Mouse (Mus musculus) heart, postnatal 4 days (tissue): ENCODE measurements around the gene Sox15. TPM values are rescaled to one million over a fixed set of nuclear protein-coding genes. Genes with fewer than 3 reads are reported as not detected.
"Not testable (repeated sequence)": the region's sequence is repeated elsewhere in the genome, so short reads cannot be mapped to it uniquely, and the experiment has no call there.

Experiments
- DNase-seq: peaks from one replicate; pipeline ENCODE4 v3.0.0; 2021
- total RNA-seq, 2 experiments: library from RNA; stranded (reverse); gene quantifications; 2 replicates each; pipeline ENCODE4 v1.2.3; 2021

Gene Sox15
- total RNA-seq, 2 experiments from 2014 or later, result not detected

- DNase-seq, result no peak
These were observed 25.2 kb downstream of the Sox15 start for GRCm38 (mm10) chr11:69680136-69680855.

DNA sequence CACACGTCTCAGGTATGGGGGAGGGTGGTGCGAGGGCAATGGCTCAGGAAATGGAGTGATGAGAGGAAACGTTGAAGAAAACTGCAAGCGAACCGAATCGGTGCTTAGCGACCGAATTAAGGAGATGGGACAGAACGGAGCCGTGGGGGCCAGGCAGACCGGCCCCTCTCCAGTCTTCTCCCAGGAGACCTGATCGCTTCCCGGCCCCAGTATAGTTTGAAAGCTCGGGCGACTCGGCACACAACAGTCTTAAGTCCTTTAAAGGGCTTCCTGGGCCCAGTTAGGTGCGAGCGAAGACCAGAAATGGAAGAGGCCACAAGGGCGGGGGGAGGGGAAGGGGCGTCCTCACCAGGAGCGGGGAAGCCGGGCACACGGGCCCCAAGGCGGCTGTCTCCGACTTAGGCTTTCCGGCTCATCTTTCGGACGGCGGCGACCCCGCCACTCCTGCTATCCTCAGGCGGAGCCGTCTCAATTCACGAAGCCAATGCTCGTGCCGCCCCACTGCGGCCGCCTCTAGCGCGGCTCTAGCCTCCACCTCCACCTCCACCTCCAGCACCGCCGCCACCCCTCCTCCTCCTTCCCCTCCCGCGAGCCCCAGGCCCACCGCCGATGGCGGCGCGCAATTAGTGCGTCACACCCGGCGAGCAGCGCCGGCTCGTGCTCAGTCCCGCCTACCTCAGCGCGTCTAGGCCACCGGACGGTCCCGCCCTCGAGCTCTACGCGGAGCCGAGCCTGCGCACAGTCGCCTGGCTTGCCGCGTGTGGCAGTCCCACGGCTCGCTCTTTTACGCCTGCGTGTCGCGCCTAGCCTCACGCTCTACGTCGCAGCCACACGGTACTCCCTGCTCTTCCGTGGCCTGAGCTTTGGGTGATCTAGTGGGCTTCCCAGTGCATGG is 26.4 kb downstream of the Sox15 start, which contains the start of gene Senp3:
TSS of gene Senp3 (minus strand) at position 771 of the 895 bp plus-strand sequence.
- DNase-seq, result peak; percentile 97

DNA sequence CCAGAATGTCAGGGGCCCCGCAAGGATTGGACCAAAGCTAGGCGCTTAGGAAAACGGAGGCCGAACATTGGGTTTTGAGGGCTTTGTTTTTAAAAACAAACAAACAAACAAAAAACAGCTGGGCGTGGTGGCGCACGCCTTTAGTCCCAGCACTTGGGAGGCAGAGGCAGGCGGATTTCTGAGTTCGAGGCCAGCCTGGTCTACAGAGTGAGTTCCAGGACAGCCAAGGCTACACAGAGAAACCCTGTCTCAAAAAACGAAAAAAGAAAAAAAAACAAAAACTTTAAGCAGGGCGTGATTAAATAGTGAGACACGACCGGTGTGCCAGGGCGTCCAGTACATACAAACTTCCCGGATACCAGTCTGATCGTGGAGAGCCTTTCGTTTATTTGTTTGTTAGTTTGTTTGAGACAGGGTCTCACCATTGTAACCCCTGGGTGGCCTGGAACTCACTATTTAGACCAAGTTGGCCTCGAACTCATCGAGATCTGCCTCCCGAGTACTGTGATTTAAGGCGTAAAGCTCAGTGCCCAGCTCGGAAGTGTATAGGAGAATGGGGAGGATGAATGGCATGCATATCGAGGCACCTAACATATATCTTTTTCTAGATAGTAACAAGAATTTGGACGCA is 27.2 kb downstream of the Sox15 start:
- peak; percentile 22 for DNase-seq

GRCm38 (mm10) chr11:69682840-69683533 is 27.9 kb downstream of the Sox15 start:
- DNase-seq, result peak; percentile 96

DNA sequence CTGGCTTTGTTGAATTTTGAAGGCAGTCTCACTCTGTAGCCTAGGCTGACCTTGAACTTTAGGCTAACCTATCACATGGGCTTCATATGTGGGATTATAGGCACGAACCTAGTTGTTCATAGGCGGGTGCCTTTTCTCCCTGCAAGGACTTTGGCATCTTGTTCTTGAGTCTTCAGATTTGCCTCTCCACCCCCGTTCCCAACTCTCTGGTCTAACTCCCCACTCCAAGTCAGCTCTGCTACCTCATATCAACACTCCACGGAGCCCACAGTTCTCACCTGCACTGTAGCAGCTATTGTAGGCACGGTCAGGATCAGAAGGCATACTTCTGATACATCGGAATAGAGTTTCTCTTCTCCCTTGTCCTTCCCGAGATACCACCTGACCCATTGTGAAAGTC is 28.5 kb downstream of the Sox15 start:
- no peak for DNase-seq

- DNase-seq, result peak; percentile 27
These were observed 29.1 kb downstream of the Sox15 start for GRCm38 (mm10) chr11:69684128-69684745.

DNA sequence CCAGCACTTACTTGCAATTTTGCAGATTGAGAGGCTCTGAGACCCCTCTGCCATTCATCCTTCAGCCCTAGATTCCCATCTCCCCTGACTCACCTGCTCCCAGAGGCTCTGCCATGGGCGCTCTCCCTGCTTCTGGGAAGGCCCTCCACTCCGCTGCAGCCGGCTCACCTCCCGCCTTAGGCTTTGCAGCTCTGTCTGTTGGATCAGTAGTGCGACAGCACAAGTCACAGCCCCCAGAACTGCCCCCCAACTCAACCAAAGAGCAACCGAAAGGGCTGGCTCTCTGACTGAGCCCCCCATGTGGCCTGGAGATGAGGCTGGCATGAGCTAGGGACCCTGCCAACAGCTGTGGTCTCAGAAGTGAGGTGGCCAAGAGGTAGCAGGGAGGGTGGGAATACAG is 29.8 kb downstream of the Sox15 start:
- no peak for DNase-seq

- peak; percentile 77 for DNase-seq
These were observed 30.5 kb downstream of the Sox15 start, which contains the start of gene Tnfsf13 for GRCm38 (mm10) chr11:69685526-69686148. Tnfsf13 (minus strand) TSS chr11:69685784.

DNA sequence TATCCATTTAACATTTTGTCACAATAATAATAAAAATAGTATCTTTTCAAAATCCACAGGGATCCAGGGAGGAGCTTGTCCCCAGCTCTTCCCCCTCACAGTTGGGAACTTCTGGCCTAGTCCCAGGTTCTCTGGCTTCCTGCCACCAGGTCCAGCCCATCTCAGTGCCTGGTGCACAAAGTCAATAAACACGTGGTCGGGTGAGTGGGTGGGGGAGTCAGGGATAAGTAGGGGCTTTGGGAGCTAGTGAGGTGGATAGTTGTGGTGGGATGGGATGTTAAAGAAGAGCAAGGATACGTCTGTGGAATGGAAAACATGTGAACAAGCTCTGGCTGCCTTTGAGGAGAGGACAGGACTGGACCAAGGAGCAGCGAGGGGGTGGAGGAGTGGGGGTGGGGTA is 31.3 kb downstream of the Sox15 start:
- peak; percentile 90 for DNase-seq

DNA sequence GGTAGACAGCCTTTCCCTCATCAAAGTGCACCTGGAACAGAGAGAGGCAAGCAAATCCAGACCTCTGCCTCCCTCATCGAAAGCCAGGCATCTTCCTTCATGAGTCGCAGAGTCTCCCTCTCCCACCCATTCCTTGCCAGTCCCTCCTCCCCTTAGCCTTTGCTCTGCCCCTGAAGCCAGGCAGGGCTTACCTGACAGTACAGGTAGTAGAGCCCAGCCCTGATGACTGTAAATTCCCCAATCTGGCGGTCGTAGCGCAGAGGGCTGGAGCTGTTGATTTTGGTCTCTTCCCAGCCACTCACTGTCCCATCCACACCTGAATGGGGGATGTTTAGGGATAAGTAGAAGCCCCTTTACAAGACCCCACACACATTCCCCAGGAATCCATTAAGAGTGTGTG is 31.9 kb downstream of the Sox15 start:
- no peak for DNase-seq

DNA sequence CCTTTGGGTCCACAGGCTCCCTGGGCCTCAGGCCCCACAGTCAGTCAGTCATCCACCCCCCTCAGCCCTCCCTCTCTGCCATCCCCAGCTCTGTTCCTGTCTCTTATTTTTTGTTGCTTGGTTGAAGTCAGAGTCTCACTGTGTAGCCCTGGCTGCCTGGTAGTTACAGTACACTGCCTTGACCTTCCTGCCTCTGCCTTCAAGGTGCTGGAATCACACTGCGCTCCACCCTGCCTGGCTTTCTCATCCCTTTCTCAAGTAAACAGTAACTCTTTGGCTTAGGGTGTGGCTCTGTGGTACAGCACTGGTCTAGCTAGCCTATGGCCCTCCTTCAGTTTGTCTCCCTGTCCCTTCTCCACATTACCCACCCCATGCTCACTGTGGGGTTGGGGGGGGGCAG is 34.8 kb downstream of the Sox15 start:
- no peak for DNase-seq

DNA sequence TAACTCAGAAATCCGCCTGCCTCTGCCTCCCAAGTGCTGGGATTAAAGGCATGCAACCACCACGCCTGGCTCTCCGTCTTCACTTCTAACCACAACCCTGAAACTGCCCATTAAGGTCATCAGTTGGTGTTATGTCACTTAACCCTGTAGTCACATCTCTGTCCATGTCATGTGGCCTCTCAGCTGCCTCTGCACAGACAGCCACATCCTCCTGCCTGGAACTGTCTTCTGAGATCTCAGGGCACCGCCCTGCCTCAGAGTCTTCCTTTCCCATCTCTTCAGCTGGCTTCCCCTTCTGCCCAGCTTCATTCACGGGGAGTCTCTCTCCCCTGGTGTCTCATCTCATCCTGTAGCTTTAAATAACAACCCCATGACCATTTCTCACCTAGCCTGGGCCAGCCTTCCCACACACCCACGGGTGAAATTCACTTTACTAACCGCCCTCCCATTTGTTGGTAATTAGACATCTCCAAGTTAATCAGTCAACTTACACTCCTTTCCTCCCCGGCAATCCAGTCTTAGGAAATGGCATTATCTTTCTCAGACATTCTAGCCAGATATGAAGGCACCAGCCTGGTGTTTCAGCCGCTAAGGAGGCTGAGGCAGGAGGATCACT is 37.2 kb downstream of the Sox15 start:
- no peak for DNase-seq

- DNase-seq, result no peak
These were observed 37.7 kb downstream of the Sox15 start for GRCm38 (mm10) chr11:69692863-69693262.

DNA sequence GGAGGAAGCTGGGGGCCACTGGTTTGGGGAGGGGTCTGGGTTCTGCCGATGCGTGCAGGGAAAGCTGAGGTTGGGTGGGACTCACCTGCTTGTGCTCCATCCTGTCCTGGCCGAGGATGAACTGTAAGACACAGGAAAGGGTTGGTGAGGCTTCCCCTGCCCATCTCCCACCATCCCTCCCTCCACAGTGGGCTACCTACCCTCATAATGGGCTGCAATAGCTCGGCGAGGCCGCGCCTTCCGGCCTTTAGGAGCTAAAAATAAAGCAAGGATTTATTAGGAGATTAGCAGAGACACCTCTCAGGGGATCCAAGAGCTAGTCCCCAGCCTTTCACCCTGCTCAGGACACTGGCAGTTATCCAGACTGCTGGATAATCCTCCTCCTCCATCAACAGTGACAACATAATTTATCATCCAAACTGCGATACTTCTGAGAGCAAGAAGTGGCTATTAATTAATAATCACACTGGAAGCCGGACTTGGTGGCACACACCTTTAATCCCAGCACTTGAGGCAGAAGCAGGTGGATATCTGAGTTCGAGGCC is 38.4 kb downstream of the Sox15 start:
- no peak for DNase-seq

GRCm38 (mm10) chr11:69695046-69695360 is 39.9 kb downstream of the Sox15 start:
- DNase-seq, result no peak

GRCm38 (mm10) chr11:69695361-69696181 is 40.5 kb downstream of the Sox15 start, which contains the start of the genes Tnfsf12 and Tnfsfm13:
Tnfsf12 (minus strand) TSS chr11:69695849.
Tnfsfm13 (minus strand) TSS chr11:69696098.
- DNase-seq, result peak; percentile 82

DNA sequence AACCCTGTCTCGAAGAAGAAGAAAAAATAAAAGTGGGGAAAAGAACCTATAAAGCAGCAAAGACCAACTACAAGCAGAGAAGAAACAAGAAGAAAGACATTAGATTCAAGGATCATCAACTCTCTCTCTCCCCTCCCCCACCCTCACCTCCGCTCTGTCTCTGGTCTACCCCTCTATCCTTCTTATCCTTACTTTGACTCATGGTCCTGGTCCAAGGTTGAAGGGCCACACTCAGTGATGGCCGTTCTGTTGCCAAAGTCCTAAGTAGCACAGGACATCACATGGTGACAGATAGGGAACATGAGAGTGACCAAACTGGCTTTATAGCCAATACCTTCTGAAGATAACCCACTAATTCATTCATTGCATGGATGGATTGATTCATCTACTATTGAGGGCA is 42.3 kb downstream of the Sox15 start:
- no peak for DNase-seq

GRCm38 (mm10) chr11:69698574-69698973 is 43.5 kb downstream of the Sox15 start:
- no peak for DNase-seq

DNA sequence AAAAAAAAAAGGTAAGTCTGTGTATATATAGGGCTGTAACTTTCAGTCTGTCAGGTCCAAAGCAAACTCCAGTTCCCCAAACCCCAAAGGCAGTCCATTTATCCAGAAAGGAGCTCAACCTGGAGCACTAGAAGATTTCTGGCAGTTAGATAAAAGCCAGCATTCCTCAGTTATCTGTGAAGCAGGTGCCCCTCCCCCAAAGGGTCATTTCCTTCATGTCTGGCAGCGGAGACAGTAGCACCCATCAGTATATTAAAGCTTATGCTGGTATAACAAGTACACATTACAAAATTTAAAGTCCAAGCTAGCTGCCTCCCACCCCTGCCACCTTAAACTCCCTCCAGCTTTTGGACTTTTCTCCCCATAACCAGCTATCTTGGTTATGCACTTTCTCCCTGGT is 44.5 kb downstream of the Sox15 start:
- DNase-seq, result no peak

- not testable (repeated sequence) for DNase-seq
These were observed 47.8 kb downstream of the Sox15 start for GRCm38 (mm10) chr11:69702886-69703285.
